Mouse (Mus musculus) heart, embryonic 14.5 days (tissue): Measurements from ENCODE around the gene Slc45a1. TPM values are rescaled to one million over a fixed set of nuclear protein-coding genes. Genes with fewer than 3 reads are reported as not detected.

Source experiments
- ATAC-seq: fragments of 200-750 bp; cut with Nextera tagmentation; 2 replicates; pipeline ENCODE4 v1.8.0; 2017; ENCODE audit warnings: low read depth, moderate TSS enrichment; ENCODE audit not compliant: insufficient number of reproducible peaks, insufficient read depth, low FRiP score
- H3K27ac ChIP-seq, 2 experiments: fragments of 200-500 bp in 1 of 2; fragments of 300-500 bp in 1 of 2; sonication (generic) in 1 of 2; replicated peaks in 1 of 2; 2 replicates each; pipeline ENCODE4 v1.5.1; 2012 to 2014; ENCODE audit warnings: low read depth in 2 of 2, low read length in 2 of 2, control low read depth in 1 of 2, mild to moderate bottlenecking in 1 of 2, mixed read lengths in 1 of 2; ENCODE audit not compliant: control insufficient read depth in 1 of 2, insufficient read depth in 1 of 2
- H3K27me3 ChIP-seq: fragments of 300-500 bp; sonication (generic); 2 replicates; pipeline ENCODE4 v1.6.1; 2014; ENCODE audit warnings: mild to moderate bottlenecking, low read length, control low read depth; ENCODE audit not compliant: control insufficient read depth, insufficient read depth
- H3K36me3 ChIP-seq: fragments of 300-500 bp; sonication (generic); 2 replicates; pipeline ENCODE4 v1.6.1; 2014; ENCODE audit warnings: mild to moderate bottlenecking, control low read depth, low read length, mixed read lengths; ENCODE audit not compliant: control insufficient read depth, insufficient read depth
- H3K4me1 ChIP-seq, 2 experiments: fragments of 200-500 bp in 1 of 2; fragments of 300-500 bp in 1 of 2; sonication (generic) in 1 of 2; 2 replicates each; pipeline ENCODE4 v1.6.1; 2012 to 2014; ENCODE audit warnings: low read length in 2 of 2, control low read depth in 1 of 2, mixed read lengths in 1 of 2; ENCODE audit not compliant: control insufficient read depth in 2 of 2, insufficient read depth in 2 of 2
- H3K4me2 ChIP-seq: fragments of 300-500 bp; sonication (generic); 2 replicates; pipeline ENCODE4 v1.6.1; 2014; ENCODE audit warnings: mild to moderate bottlenecking, low read length
- H3K4me3 ChIP-seq, 2 experiments: fragments of 200-500 bp in 1 of 2; fragments of 300-500 bp in 1 of 2; sonication (generic) in 1 of 2; 2 replicates each; pipeline ENCODE4 v1.5.1; 2012 to 2014; ENCODE audit warnings: low read length in 2 of 2, mild to moderate bottlenecking in 2 of 2, control low read depth in 1 of 2, low read depth in 1 of 2, moderate library complexity in 1 of 2; ENCODE audit not compliant: control insufficient read depth in 1 of 2, insufficient read depth in 1 of 2
- H3K9ac ChIP-seq: fragments of 300-500 bp; sonication (generic); 2 replicates; pipeline ENCODE4 v1.6.1; 2014; ENCODE audit warnings: mild to moderate bottlenecking, low read length
- H3K9me3 ChIP-seq: fragments of 300-500 bp; sonication (generic); 2 replicates; pipeline ENCODE4 v1.6.1; 2016; ENCODE audit warnings: low read length, control low read depth; ENCODE audit not compliant: control insufficient read depth
- WGBS: fragments of 180-500 bp; shearing (Covaris S2); extraction: QIAGEN DNeasy Blood & Tissue Kit; methylation state at CpG from one replicate; pipeline ENCODE4 v1.1.7; 2014; 5-methylcytosine and 5-hydroxymethylcytosine counted together
- polyA plus RNA-seq: library from polyadenylated mRNA; unstranded; fragments of >200 nt; fragmentation: Nextera tagmentation; extraction: Ambion mirVana; gene quantifications from 2 replicates; pipeline ENCODE4 v1.2.1, GENCODE M21; 2014

Gene Slc45a1
- polyA plus RNA-seq, 1 experiment from 2014 or later = 0.05 TPM

GRCm38 (mm10) chr4:150676029-150676428 lies 24.1 kb upstream of the Slc45a1 start:
- H3K27me3 ChIP-seq = no peaks in the 10 kb centered on the region
- WGBS = 89% methylated on average over 13 of the region's 13 CpGs
- no peak overlapping the region for H3K9ac ChIP-seq
- H3K9me3 ChIP-seq = peaks cover 2% of the 10 kb centered on the region; the same call in 1 of the 2 replicates
- H3K4me1 ChIP-seq = no peaks in the 10 kb centered on the region
- no peak overlapping the region for H3K27ac ChIP-seq
- no peaks in the 10 kb centered on the region for H3K36me3 ChIP-seq
- no peak overlapping the region for H3K4me3 ChIP-seq
- no peak overlapping the region for H3K4me2 ChIP-seq
- no peak for ATAC-seq

DNA sequence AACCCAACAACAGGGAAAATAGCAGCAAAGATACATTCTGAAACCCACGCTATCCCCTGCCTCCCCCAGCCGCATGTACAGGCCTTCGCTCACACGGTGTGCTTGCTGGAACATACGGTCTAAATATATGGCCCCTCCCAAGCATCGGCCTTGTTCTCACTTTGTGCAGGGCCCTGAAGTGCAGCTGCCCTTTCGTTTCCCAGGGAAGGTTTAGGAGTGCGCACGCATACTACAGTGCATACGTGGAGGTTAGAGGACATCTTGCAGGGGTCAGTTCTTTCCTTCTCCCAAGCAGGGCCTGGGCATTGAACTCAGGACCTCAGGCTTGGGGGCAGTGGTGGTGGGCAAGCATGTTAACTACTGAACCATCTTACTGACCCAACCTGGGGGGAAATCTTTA lies 23.3 kb upstream of the Slc45a1 start:
- Histone ChIP-seq H3K9ac (no peak overlapping the region), H3K4me3 (no peak overlapping the region), H3K27ac (no peak overlapping the region), H3K9me3 (no peaks in the 10 kb centered on the region), H3K27me3 (no peaks in the 10 kb centered on the region), H3K4me2 (no peak overlapping the region), H3K4me1 (no peaks in the 10 kb centered on the region), H3K36me3 (no peaks in the 10 kb centered on the region)
- no peak for ATAC-seq
- WGBS = 92% methylated on average over 10 of the region's 10 CpGs

- no peak for ATAC-seq
- WGBS = 83% methylated on average over 10 of the region's 10 CpGs
- Histone ChIP-seq H3K4me3 (no peak overlapping the region), H3K4me2 (no peak overlapping the region), H3K36me3 (no peaks in the 10 kb centered on the region), H3K27me3 (no peaks in the 10 kb centered on the region), H3K4me1 (peaks cover 0 to 10% of the 10 kb centered on the region in 2 experiments; a peak in 1 of 4 replicates), H3K27ac (no peak overlapping the region), H3K9me3 (no peaks in the 10 kb centered on the region), H3K9ac (no peak overlapping the region)
Measured at GRCm38 (mm10) chr4:150665806-150666205, 13.8 kb upstream of the Slc45a1 start.

DNA sequence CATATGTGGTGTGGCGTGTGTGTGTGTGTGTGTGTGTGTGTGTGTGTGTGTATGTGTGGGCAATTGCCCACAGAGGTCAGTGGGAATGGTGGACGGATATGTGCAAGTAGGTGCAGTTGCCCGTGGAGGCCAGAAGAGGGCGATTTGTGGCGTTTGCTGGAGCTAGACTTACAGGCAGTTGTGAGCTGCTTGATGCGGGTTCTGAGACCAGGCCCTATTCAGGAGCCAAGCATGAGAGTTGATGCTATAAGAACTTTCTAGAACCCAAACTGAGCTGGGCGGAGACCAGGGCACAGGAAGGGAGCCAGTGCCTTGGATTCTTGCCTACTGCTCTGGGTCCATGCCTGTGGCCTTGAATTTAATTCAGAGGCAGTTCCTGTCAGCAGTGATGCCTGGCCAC lies 12.8 kb upstream of the Slc45a1 start:
- H3K9me3 ChIP-seq = no peaks in the 10 kb centered on the region
- WGBS = 78% methylated on average over 7 of the region's 7 CpGs
- no peaks in the 10 kb centered on the region for H3K36me3 ChIP-seq
- H3K27ac ChIP-seq = no peak overlapping the region
- H3K4me2 ChIP-seq = no peak overlapping the region
- no peaks in the 10 kb centered on the region for H3K27me3 ChIP-seq
- H3K4me3 ChIP-seq = no peak overlapping the region
- H3K4me1 ChIP-seq = peaks cover 0 to 10% of the 10 kb centered on the region in 2 experiments; a peak in 1 of 4 replicates
- no peak for ATAC-seq
- H3K9ac ChIP-seq = no peak overlapping the region

DNA sequence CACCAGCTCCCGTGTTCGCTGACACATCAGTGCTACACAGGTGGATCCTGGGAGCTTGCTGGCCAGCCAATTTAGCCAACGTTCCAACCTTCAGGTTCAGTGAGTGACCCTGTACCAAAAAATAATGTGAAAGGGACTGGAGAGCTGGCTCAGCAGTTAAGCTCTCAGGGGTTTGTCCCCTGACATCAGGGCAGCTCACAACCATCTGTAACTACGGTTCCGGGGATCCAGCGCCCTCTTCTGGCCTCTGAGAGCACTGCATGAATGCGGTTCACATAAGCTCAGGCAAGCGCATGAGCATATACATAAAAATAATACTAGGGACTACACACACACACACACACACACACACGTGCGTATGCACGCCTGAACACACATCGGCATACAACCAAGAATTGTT lies 11.2 kb upstream of the Slc45a1 start:
- no peak overlapping the region for H3K4me3 ChIP-seq
- WGBS = 55% methylated on average over 12 of the region's 12 CpGs
- ATAC-seq = no peak
- H3K27me3 ChIP-seq = no peaks in the 10 kb centered on the region
- H3K27ac ChIP-seq = no peak overlapping the region
- H3K9ac ChIP-seq = no peak overlapping the region
- no peak overlapping the region for H3K4me2 ChIP-seq
- no peaks in the 10 kb centered on the region for H3K36me3 ChIP-seq
- peaks cover 0 to 10% of the 10 kb centered on the region in 2 experiments; a peak in 1 of 4 replicates for H3K4me1 ChIP-seq
- no peaks in the 10 kb centered on the region for H3K9me3 ChIP-seq

DNA sequence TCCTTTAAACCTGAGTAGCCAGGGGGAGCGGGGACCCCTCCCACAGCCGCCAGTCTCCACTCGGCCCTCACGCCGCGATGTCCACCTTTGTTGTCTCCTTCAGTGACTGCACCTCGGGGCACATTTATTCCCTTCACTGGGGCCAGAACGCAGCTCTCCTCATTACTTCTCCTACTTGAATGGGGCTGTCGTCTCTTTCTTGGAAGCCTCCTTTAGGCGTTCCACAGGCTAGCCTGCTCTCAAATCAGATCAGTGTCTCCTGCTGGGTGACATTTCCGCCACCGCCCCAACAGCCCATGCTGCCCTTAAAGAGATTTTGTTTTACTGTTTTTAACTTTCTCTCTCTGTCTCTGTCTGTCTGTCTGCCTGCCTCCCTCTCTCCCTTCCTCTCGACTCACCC lies 9.9 kb upstream of the Slc45a1 start:
- peaks cover 0 to 10% of the 10 kb centered on the region in 2 experiments; a peak in 1 of 4 replicates for H3K4me1 ChIP-seq
- H3K9me3 ChIP-seq = no peaks in the 10 kb centered on the region
- peak overlapping the region; percentile 63 for H3K4me2 ChIP-seq
- peak overlapping the region; percentile 10 to 28; a peak in 3 of 4 replicates for H3K4me3 ChIP-seq
- no peaks in the 10 kb centered on the region for H3K36me3 ChIP-seq
- no peak for ATAC-seq
- H3K27me3 ChIP-seq = no peaks in the 10 kb centered on the region
- whole genome bisulfite sequencing = 9% methylated on average over 13 of the region's 13 CpGs
- peak overlapping the region; percentile 42 for H3K9ac ChIP-seq
- H3K27ac ChIP-seq = no peak overlapping the region

DNA sequence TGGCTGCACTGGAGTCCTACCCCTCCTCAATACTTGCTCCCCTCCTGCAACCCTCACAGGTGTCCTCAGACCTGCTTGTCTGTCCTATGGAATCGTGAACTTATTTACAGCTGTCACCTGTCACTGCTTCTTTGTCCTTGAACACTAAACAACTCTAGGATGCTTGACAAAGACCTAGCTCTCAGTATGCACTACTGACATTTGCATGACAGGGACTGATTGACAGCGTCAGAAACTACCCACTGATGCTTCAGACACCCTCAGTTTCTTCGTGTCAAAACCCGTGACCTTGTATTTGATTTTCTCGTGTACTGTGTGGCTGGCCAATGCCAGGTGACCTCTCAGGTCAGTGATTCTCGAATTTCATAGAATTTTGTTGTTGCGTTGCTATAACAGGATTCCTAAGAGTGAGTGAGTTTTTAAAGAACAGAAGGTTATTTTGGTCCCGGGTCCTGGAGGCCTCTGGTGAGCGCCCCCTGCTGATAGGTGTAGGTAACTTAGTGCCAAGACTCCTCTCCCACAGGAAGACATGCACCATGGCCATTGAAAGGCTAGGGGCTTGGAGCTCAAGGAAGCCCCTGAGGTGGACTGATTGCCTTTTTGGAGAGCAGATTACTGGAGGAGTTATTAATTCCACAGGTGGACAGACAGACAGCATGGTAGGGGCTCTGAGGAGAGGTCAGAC lies 8.1 kb upstream of the Slc45a1 start:
- Histone ChIP-seq H3K27ac (no peak overlapping the region), H3K36me3 (no peaks in the 10 kb centered on the region), H3K4me1 (peaks cover 0 to 10% of the 10 kb centered on the region in 2 experiments; a peak in 1 of 4 replicates), H3K27me3 (0 out of 2 replicates have a peak, but pooled peaks cover 2% of the 10 kb centered on the region), H3K9me3 (0 out of 2 replicates have a peak, but pooled peaks cover 3% of the 10 kb centered on the region), H3K4me3 (no peak overlapping the region), H3K9ac (no peak overlapping the region), H3K4me2 (no peak overlapping the region)
- 75% methylated on average over 9 of the region's 9 CpGs for WGBS
- ATAC-seq = no peak

- Histone ChIP-seq H3K27ac (no peak overlapping the region), H3K4me1 (peaks cover 0 to 7% of the 10 kb centered on the region in 2 experiments; a peak in 1 of 4 replicates), H3K9me3 (0 out of 2 replicates have a peak, but pooled peaks cover 3% of the 10 kb centered on the region), H3K4me3 (no peak overlapping the region), H3K9ac (no peak overlapping the region), H3K27me3 (peaks cover 26% of the 10 kb centered on the region), H3K4me2 (no peak overlapping the region), H3K36me3 (no peaks in the 10 kb centered on the region)
- ATAC-seq = no peak
- WGBS = 83% methylated on average over 6 of the region's 6 CpGs
Measured at GRCm38 (mm10) chr4:150656504-150656903, 4.5 kb upstream of the Slc45a1 start.
